Mouse (Mus musculus) R1 (cell line): ENCODE data around the gene Sult2a4.

Source experiments
- DNase-seq: peaks from one replicate; pipeline ENCODE4 v3.0.0-alpha.2; 2018; ENCODE audit warnings: low read depth, low spot score

The Sult2a4 gene

DNA sequence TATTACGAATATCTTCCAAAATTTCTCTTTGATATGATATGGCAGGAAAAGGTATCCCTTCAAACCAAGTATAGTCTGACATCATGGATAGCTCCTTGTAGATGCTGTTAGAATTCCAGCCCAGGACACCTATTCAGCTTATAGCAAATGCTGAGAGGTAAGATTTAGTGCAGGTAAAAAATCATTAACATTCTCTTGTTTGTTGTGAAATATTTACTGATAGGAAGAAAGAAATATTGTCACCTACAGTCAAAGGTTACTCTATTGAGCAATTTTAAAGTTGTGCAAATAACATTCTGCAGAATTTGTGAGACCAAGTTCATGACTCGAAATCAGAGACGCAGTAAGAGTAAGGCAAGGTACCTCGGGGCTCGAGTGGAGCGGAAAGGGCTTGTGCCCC is at the start of gene Sult2a4:
Gene Sult2a4, minus strand, starts transcription at position 101 of the 400 bp plus-strand sequence.
- peak; percentile 16 for DNase-seq

DNA sequence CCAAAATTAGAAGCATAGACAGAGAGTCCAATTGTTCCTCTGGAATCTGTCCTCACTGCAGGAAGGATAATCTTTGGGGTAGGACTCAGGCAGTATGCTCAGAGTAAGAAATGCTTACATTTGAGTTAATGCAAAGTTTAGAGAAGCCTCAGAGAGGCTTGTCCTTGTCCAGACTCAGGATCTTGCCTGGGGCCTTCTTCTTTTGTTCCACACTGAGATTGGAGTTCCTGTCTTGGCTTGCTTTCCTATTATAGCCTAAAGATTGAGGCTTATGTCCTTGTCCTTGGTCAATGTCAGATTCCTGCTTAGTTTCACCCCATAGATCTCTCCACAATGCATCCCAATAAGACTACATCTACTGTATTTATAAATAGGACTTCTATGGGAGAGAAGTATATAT is 41.4 kb upstream of the Sult2a4 start:
- DNase-seq = peak; percentile 52

DNA sequence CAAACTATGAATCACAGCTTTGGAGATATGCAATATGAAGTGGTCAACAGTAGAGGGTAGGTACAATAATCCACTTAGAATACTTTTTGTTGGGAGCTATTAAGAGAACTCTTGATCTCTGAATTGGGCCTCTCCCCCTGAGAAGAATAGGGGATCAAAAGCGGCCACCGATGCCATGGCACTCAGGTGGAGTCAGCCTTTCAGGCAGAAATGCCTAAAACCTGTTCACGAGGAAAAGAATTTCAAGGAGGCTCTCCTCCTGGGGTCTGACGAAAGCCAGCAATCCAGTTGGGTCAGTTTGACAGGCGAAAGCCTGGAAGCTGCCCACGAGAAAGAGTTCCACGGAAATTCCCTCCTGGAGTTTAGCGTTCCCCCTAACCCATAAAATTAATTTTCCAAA is 23.7 kb upstream of the Sult2a4 start:
- no peak for DNase-seq

DNA sequence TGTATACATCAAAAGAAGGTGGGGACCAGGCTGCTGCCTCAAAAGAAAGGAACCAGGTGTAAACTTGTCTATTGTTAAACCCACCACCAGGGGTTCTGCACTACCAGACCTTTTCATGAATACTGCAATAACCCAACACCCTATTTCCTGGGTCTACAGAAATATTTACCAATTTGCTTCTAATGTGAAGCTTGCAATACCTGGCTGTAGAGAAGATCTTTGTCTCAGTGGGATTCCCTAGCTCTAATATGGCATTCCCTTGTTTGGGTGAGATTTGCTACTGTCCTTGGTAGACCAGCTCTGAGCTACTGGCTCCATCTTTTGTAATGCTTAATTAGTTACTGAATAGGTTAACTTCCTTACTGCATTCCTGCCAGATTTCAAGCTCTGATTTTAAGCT is 21.3 kb upstream of the Sult2a4 start:
- DNase-seq = peak; percentile 93
